Mouse (Mus musculus) limb, embryonic 12.5 days (tissue): Measurements from ENCODE around the gene Mybl2. TPM values are rescaled to one million over a fixed set of nuclear protein-coding genes. Genes with fewer than 3 reads are reported as not detected.

Experiments
- ATAC-seq: fragments of 200-750 bp; cut with Nextera tagmentation; 2 replicates; pipeline ENCODE4 v1.8.0; 2017; ENCODE audit warnings: low read depth, moderate TSS enrichment; ENCODE audit not compliant: insufficient number of reproducible peaks, insufficient read depth, low FRiP score, low TSS enrichment
- H3K27ac ChIP-seq: fragments of 300-500 bp; sonication (generic); 2 replicates; pipeline ENCODE4 v1.5.1; 2016; ENCODE audit warnings: mild to moderate bottlenecking, moderate library complexity
- H3K27me3 ChIP-seq: fragments of 300-500 bp; sonication (generic); 2 replicates; pipeline ENCODE4 v1.6.1; 2016; ENCODE audit warnings: mild to moderate bottlenecking, moderate library complexity
- H3K36me3 ChIP-seq: fragments of 300-500 bp; sonication (generic); 2 replicates; pipeline ENCODE4 v1.6.1; 2016; ENCODE audit warnings: mild to moderate bottlenecking, moderate library complexity
- H3K4me1 ChIP-seq: fragments of 300-500 bp; sonication (generic); replicated peaks from 2 replicates; pipeline ENCODE4 v1.6.1; 2016
- H3K4me2 ChIP-seq: fragments of 300-500 bp; sonication (generic); 2 replicates; pipeline ENCODE4 v1.6.1; 2016; ENCODE audit warnings: mild to moderate bottlenecking, moderate library complexity
- H3K4me3 ChIP-seq: fragments of 300-500 bp; sonication (generic); replicated peaks from 2 replicates; pipeline ENCODE4 v1.5.1; 2016; ENCODE audit warnings: mild to moderate bottlenecking
- H3K9ac ChIP-seq: fragments of 300-500 bp; sonication (generic); replicated peaks from 2 replicates; pipeline ENCODE4 v1.6.1; 2016; ENCODE audit warnings: mild to moderate bottlenecking, moderate library complexity
- H3K9me3 ChIP-seq: fragments of 300-500 bp; sonication (generic); 2 replicates; pipeline ENCODE4 v1.6.1; 2016; ENCODE audit warnings: mild to moderate bottlenecking, moderate library complexity
- WGBS: fragments of 180-500 bp; shearing (Covaris S2); methylation state at CpG from one replicate; pipeline ENCODE4 v1.1.7; 2016; 5-methylcytosine and 5-hydroxymethylcytosine counted together
- polyA plus RNA-seq: library from polyadenylated mRNA; unstranded; fragments of >200 nt; fragmentation: Nextera tagmentation; extraction: Ambion mirVana; gene quantifications from 2 replicates; pipeline ENCODE4 v1.2.1, GENCODE M21; 2016

Mybl2 gene
- polyA plus RNA-seq, 1 experiment from 2014 or later: 39.1 TPM

GRCm38 (mm10) chr2:163071590-163071989 lies 17.1 kb downstream of the Mybl2 start:
- Histone ChIP-seq H3K9ac (no peak overlapping the region), H3K9me3 (no peaks in the 10 kb centered on the region), H3K4me2 (no peak overlapping the region), H3K4me1 (no peaks in the 10 kb centered on the region), H3K27ac (no peak overlapping the region), H3K4me3 (no peak overlapping the region), H3K36me3 (peaks cover 67% of the 10 kb centered on the region), H3K27me3 (no peaks in the 10 kb centered on the region)
- no peak for ATAC-seq
- WGBS: 75% methylated on average over 3 of the region's 3 CpGs

- H3K9ac ChIP-seq: no peak overlapping the region
- H3K27me3 ChIP-seq: no peaks in the 10 kb centered on the region
- WGBS: 79% methylated on average over 9 of the region's 9 CpGs
- H3K4me1 ChIP-seq: no peaks in the 10 kb centered on the region
- no peaks in the 10 kb centered on the region for H3K9me3 ChIP-seq
- peaks cover 75% of the 10 kb centered on the region for H3K36me3 ChIP-seq
- H3K27ac ChIP-seq: no peak overlapping the region
- no peak overlapping the region for H3K4me2 ChIP-seq
- H3K4me3 ChIP-seq: no peak overlapping the region
- no peak for ATAC-seq
Observed at GRCm38 (mm10) chr2:163073023-163073757, 18.7 kb downstream of the Mybl2 start.

GRCm38 (mm10) chr2:163074006-163074405 lies 19.5 kb downstream of the Mybl2 start:
- Histone ChIP-seq H3K9me3 (no peaks in the 10 kb centered on the region), H3K36me3 (peaks cover 73% of the 10 kb centered on the region), H3K4me2 (no peak overlapping the region), H3K27me3 (no peaks in the 10 kb centered on the region), H3K4me1 (no peaks in the 10 kb centered on the region), H3K4me3 (no peak overlapping the region), H3K9ac (no peak overlapping the region), H3K27ac (no peak overlapping the region)
- ATAC-seq: no peak
- 83% methylated on average over 7 of the region's 7 CpGs for WGBS

GRCm38 (mm10) chr2:163074808-163075207 lies 20.3 kb downstream of the Mybl2 start:
- no peaks in the 10 kb centered on the region for H3K4me1 ChIP-seq
- ATAC-seq: no peak
- H3K36me3 ChIP-seq: peaks cover 78% of the 10 kb centered on the region
- H3K9me3 ChIP-seq: no peaks in the 10 kb centered on the region
- no peak overlapping the region for H3K9ac ChIP-seq
- H3K27me3 ChIP-seq: no peaks in the 10 kb centered on the region
- H3K4me3 ChIP-seq: no peak overlapping the region
- H3K4me2 ChIP-seq: no peak overlapping the region
- 93% methylated on average over 12 of the region's 12 CpGs for WGBS
- H3K27ac ChIP-seq: no peak overlapping the region

GRCm38 (mm10) chr2:163075234-163075633 lies 20.7 kb downstream of the Mybl2 start:
- Histone ChIP-seq H3K27me3 (no peaks in the 10 kb centered on the region), H3K9ac (no peak overlapping the region), H3K9me3 (no peaks in the 10 kb centered on the region), H3K4me1 (no peaks in the 10 kb centered on the region), H3K4me2 (no peak overlapping the region), H3K4me3 (no peak overlapping the region), H3K27ac (no peak overlapping the region), H3K36me3 (peaks cover 76% of the 10 kb centered on the region)
- WGBS: 86% methylated on average over 3 of the region's 3 CpGs
- no peak for ATAC-seq

GRCm38 (mm10) chr2:163079041-163079440 lies 24.6 kb downstream of the Mybl2 start:
- no peak for ATAC-seq
- no peaks in the 10 kb centered on the region for H3K4me1 ChIP-seq
- 97% methylated on average over 4 of the region's 4 CpGs for WGBS
- H3K4me2 ChIP-seq: no peak overlapping the region
- H3K9ac ChIP-seq: no peak overlapping the region
- H3K27me3 ChIP-seq: no peaks in the 10 kb centered on the region
- no peak overlapping the region for H3K27ac ChIP-seq
- no peaks in the 10 kb centered on the region for H3K9me3 ChIP-seq
- H3K4me3 ChIP-seq: no peak overlapping the region
- peaks cover 65% of the 10 kb centered on the region for H3K36me3 ChIP-seq

GRCm38 (mm10) chr2:163082591-163082990 lies 28.1 kb downstream of the Mybl2 start:
- no peak for ATAC-seq
- H3K4me1 ChIP-seq: no peaks in the 10 kb centered on the region
- H3K27me3 ChIP-seq: no peaks in the 10 kb centered on the region
- peaks cover 39% of the 10 kb centered on the region for H3K36me3 ChIP-seq
- H3K9ac ChIP-seq: no peak overlapping the region
- H3K27ac ChIP-seq: no peak overlapping the region
- WGBS: 57% methylated on average over 5 of the region's 5 CpGs
- no peaks in the 10 kb centered on the region for H3K9me3 ChIP-seq
- no peak overlapping the region for H3K4me3 ChIP-seq
- H3K4me2 ChIP-seq: no peak overlapping the region

GRCm38 (mm10) chr2:163084519-163084918 lies 30.0 kb downstream of the Mybl2 start:
- no peak overlapping the region for H3K4me3 ChIP-seq
- WGBS: 95% methylated on average over 3 of the region's 3 CpGs
- ATAC-seq: no peak

GRCm38 (mm10) chr2:163085047-163085446 lies 30.6 kb downstream of the Mybl2 start:
- Histone ChIP-seq H3K27me3 (no peaks in the 10 kb centered on the region), H3K9ac (no peak overlapping the region), H3K4me2 (no peak overlapping the region), H3K4me3 (no peak overlapping the region), H3K9me3 (no peaks in the 10 kb centered on the region), H3K36me3 (peaks cover 18% of the 10 kb centered on the region), H3K4me1 (no peaks in the 10 kb centered on the region), H3K27ac (no peak overlapping the region)
- WGBS: 86% methylated on average over 6 of the region's 6 CpGs
- no peak for ATAC-seq

More at GRCm38 (mm10) chr2:163084519-163084918, 30.0 kb downstream of the Mybl2 start:
- Histone ChIP-seq H3K9me3 (no peaks in the 10 kb centered on the region), H3K4me1 (no peaks in the 10 kb centered on the region), H3K27me3 (no peaks in the 10 kb centered on the region), H3K27ac (no peak overlapping the region), H3K9ac (no peak overlapping the region), H3K4me2 (no peak overlapping the region), H3K36me3 (peaks cover 22% of the 10 kb centered on the region)

GRCm38 (mm10) chr2:163086561-163086960 lies 32.1 kb downstream of the Mybl2 start:
- H3K9ac ChIP-seq: no peak overlapping the region
- H3K27me3 ChIP-seq: no peaks in the 10 kb centered on the region
- no peaks in the 10 kb centered on the region for H3K9me3 ChIP-seq
- peaks cover 9% of the 10 kb centered on the region; the same call in 1 of the 2 replicates for H3K36me3 ChIP-seq
- no peak for ATAC-seq
- no peak overlapping the region for H3K27ac ChIP-seq
- H3K4me3 ChIP-seq: no peak overlapping the region
- no peak overlapping the region for H3K4me2 ChIP-seq
- no peaks in the 10 kb centered on the region for H3K4me1 ChIP-seq
- WGBS: 76% methylated on average over 8 of the region's 8 CpGs

GRCm38 (mm10) chr2:163087728-163088127 lies 33.2 kb downstream of the Mybl2 start, which contains the start of gene Gtsf1l:
Gtsf1l (minus strand) TSS chr2:163087855.
- WGBS: 87% methylated on average over 9 of the region's 9 CpGs
- Histone ChIP-seq H3K4me1 (no peaks in the 10 kb centered on the region), H3K27ac (no peak within 1 kb of the TSS), H3K9me3 (no peaks in the 10 kb centered on the region), H3K27me3 (no peaks in the 10 kb centered on the region), H3K9ac (no peak within 1 kb of the TSS), H3K4me2 (no peak within 1 kb of the TSS), H3K4me3 (no peak within 1 kb of the TSS), H3K36me3 (peaks cover 5% of the 10 kb centered on the region; the same call in 1 of the 2 replicates)
- no peak for ATAC-seq
